Mouse (Mus musculus) kidney, postnatal 25 days (tissue): ENCODE measurements at regions not wholly inside any gene's neighbourhood (a gene's known extent, or its start where the extent isn't known, plus 50 kb on each side); places are given as distances from the start of the nearest gene placed in this dataset.

Source experiments
- DNase-seq, 2 experiments: peaks; one replicate each; pipeline ENCODE4 v3.0.0; 2021; ENCODE audit warnings: mixed read lengths in 2 of 2

- no peak for DNase-seq
These were observed 135.0 kb upstream of the Six2 start for GRCm38 (mm10) chr17:85823036-85823435.

- no peak for DNase-seq
These were observed 133.8 kb upstream of the Six2 start for GRCm38 (mm10) chr17:85821861-85822260.

DNA sequence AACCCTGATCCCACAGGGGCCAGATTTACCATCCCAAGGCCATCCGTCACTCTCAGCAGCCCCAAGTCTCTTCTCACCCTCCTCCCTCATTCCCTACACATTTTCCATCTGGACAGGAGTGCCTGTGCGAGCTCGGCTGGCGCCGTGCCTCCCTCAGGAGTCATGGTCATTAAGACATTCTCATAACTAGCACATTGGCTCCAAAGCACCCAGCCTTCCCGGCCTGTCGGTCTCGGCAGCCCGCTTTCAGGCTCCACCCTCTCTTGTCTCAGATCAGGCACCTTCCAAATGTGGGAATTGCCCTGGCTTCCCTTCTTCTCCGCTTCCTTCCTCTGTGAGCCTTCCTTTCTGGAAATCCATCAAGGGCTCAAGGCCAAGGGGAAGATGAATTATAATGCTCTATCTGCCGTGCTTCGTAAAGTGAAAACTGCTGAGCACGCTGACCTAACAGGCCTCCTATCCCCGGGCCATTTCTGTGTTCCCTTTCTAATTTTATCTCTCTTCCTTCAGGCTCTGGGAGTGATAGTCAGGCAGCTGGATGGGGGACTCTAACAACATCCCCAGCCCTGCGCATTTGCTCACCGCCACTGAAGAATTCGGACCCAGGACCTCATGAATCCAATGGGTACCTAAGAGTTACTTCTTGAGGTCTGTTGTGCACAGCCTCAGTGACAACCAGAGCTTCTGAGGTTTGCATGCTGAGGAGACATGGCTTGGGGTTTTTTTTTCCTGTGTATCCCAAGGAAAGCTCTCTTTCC is 130.2 kb upstream of the Six2 start:
- no peak for DNase-seq

DNA sequence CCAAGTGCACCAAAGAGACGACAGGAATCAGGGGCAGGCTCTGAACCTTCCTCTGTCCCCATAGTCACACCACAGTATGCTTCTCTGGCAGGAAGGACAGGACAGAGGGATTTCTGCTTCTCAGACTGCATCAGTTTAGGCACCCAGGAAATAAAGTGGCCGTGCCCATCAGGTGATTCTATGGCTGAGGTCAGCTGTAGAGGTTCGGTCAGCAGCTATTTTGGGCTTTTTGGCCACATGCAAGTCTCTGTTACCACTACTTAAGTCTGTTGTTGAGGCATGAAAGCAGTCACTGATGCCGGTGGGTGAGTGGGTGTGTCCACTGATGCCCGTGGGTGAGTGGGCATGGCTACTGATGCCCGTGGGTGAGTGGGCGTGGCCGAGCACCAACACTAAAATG is 128.4 kb upstream of the Six2 start:
- DNase-seq: no peak

DNA sequence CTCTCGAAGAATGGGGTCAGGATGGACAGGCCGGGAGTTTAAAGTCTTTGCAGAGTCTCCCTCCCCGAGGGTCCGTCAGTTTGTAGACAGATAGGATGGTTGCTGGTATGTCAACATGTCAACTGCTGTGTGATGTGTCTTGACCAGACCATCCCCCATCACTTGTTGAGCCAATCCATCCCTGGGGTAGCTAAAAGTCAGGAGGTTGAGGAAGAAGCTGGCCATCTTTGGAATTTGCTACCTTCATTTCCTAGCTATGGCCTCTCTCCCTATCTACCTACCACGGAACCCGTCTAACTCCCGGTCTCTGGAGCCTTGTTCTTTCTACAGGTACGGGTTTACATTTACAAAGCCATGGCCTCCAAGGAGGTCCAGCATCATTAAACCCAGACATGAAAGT is 128.0 kb upstream of the Six2 start:
- DNase-seq: no peak

GRCm38 (mm10) chr17:85808580-85808979 is 120.5 kb upstream of the Six2 start:
- DNase-seq: no peak

GRCm38 (mm10) chr17:85805726-85806359 is 117.8 kb upstream of the Six2 start:
- DNase-seq: no peak

DNA sequence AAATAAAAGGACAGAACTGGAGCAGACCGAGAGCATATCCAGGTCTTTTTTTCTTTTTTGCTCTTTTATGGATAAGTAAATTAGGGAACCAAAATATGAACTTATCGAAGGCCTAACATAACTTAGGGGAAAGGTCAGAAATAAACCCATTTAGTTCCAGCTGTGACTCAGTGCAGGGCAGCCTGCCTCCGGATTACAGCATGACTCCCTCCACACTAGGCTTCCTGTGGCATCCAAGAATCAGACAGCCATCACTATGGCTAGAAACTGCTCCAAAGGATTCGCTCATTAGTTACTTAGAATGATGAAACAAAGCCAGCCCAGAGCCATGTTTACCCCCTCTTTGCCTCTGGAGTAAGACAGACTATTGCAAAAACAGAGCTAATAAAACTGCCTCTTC is 116.6 kb upstream of the Six2 start:
- no peak for DNase-seq

DNA sequence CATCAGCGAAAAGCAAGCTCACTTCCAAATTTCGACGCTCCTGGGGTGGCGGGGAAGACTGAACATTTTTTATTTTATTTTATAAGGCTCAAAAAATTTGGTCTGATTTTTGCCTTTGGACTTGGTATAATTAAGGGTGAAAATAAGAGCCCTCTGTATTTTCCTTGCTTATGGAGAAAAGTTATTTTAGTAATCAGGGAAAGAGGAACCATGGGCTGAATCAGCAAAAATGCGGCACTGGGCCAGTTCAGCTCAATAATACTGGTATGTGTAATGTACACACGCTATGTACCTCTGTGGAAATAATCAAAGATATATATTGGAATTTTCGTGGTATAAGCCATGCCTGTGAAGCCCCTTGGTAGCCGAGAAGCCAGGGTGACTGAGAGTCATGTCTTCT is 113.7 kb upstream of the Six2 start:
- no peak for DNase-seq

DNA sequence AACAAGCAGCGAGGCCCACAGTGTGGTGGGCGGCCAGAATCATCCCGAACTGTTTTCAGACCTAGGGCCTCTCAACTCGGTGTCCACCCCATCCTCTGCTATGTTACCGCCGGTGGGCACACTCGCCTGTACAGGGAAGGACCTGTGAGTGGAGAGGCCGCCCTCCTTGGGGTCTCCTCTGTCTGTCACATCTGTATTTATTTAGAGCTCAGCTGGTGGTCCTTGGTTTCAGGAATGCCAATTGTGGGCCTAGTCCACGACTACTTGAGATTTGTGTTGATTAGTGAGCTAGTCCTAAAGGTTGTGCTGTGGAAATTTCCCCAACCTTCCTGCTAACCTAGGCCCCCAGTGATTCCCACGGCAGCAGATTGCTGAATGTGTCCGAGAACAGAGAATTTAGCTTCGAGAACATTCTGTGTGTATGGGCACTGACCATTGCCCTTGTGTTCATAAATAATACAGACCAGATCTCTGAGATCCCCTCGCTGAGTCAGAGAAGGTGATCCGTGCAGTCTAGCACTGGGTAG is 113.1 kb upstream of the Six2 start:
- DNase-seq: no peak

- peak in 1 of 2 experiments; percentile 39 for DNase-seq
These were observed 112.4 kb upstream of the Six2 start for GRCm38 (mm10) chr17:85800357-85801078.

DNA sequence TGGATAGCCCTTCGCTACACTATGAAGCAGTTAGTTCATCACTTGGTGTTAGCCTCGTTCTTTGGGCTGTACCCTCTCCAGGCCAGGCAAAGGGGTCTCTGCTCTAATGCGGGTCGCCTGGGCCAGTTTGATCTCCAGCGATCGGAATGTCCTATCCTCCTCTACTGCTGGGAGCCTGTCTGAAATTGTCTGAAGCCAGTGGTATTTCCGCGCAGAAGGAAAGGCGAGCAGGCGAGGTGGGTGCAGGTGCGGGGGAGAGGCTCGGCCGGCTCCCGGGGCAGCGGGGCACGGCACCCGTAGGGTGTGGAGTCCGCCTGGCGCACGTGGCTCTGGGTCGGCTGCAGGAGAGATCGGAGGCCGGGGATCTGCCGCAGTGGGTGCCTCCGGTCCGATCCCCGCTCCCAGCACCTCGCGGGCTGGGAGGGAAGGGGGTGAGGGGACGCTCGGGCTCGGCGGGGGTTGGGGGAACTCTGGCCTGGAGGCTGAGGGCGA is 111.8 kb upstream of the Six2 start:
- DNase-seq: no peak

DNA sequence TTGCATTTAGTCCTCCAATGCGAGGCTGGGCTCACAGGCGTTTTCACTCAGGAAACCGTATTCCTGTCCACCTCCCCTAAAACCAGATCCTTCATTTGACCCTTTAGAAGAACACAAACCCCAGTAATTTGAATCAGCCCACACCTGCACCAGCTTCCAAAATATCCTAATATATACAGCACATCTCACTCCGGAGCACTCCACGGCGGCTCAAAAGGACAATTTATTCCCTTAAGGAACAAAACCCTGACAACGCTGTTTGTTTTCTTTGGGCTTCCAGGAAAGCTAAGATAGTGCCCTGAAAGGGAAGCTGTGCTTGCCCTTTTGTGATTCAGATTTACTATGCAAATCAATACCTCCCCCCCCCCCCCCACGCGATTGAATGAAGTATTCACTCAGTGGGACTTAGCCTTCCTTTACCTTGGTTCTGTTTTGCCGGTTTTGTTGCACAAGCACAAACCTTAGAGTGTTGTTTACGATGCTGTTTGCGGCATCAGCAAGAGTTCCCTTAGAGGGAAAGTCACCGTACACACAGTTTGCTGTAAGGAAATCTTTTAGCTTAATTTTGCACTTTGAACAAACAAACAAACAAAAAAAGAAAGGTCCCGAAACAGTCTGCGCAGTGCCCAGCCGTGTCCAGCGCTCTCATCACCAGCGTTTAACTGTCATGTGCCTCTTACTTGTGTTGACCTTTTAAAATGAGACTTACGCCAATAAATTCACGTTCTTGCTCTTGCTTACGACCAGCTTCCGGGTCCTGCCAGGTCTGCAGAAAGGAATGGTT is 111.2 kb upstream of the Six2 start:
- DNase-seq: no peak

DNA sequence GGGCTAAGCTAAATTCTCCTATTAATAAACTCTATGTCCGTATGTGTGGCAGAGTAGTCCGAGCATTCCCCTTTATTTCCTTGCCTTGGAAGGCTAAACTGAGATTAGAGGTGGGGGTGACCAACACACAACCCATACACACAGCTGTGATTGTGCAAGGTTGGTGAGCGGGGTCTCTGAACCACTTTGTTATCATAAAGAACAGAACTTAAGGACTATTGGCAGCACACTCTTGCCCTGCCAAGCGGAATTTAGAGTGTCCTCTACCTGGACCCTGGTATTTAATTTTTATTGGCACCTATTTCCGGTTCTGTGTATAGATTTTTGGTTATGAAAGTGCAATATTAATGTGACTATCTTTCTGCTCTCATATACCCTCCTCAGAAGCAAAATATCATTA is 109.7 kb upstream of the Six2 start:
- DNase-seq: no peak

DNA sequence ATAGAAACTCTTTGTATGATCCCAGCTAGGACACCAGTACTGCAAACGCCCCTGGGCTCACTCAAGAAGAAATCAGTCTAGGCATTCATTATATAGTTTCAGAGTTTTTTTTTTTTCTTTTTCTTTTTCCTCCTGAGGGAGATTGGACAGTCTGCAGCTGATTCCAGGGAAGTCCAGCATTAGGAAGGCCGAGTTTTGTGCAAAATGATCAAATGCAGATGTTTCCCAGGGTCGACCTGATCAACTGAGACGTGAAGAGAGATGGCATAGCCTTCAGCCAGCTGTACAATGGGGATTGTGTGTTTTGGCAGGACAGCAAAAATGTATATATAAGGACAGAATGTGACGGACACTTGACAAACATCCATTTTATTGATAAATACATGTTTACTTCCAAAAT is 107.7 kb upstream of the Six2 start:
- no peak for DNase-seq

- no peak for DNase-seq
These were observed 97.7 kb upstream of the Six2 start for GRCm38 (mm10) chr17:85785625-85786294.

DNA sequence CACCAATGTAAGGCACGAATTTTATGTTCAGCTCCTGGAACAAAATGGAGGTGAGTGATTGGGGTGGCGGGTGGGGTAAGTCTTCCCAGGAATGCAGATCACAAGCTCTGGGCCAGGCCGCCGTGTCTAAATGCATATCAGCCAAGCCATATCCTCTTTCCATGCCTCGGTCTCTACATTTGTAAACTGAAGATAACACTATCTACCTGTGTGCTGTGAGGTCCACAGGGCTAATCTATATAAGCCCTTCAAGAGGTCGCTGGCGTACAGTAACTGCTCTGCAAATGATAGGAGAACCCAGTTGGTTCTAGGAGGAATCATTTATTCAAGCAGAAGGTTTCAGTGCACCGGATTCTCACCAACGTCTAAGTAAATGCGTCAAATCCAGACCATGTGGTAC is 92.4 kb upstream of the Six2 start:
- no peak for DNase-seq

- no peak for DNase-seq
These were observed 88.8 kb upstream of the Six2 start for GRCm38 (mm10) chr17:85776876-85777275.

DNA sequence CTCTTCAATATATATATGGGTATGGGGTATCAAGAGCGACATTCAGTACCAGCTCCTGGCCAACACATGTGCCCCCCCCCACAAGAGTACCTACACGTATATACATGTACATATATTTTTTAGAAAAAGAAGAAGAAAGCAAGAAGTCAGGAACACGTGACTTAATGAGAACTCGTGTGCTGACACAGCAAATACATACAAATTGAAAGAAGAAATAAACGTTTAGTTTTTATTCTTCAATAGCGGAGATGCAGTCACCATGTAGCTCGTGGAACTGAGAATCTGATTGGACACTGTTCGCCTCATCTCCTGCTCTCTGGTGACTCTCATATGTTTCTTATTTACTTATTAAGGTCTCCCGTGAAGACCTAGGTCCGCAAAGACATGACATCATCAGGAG is 80.3 kb upstream of the Six2 start:
- no peak for DNase-seq

GRCm38 (mm10) chr17:85767201-85767862 is 79.3 kb upstream of the Six2 start:
- no peak for DNase-seq

DNA sequence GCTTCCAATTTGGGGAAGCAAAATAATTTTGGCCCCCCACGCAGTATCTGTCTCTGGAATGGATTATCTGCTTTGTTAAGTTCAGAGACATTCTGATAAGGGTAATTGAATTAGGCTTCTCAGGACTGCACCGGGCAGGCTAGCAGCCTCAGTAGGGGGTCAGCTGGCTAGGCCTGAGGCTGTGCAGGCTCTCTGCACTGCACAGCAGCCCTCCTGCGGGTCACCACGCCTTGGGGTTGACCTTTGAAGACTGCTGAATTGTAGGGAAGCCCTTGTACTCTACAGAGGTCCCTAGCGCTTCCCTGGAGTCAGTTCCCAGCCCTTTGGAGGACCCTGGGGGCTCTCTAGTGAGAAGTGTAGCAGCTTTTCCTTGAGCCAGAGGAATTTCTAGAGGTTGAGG is 78.5 kb upstream of the Six2 start:
- no peak for DNase-seq
